Mouse (Mus musculus) kidney, embryonic 15.5 days (tissue): ENCODE results near the gene Spata1. TPM values are rescaled to one million over a fixed set of nuclear protein-coding genes. Genes with fewer than 3 reads are reported as not detected.

Experiments
- ATAC-seq: fragments of 200-750 bp; cut with Nextera tagmentation; replicated peaks from 2 replicates; pipeline ENCODE4 v1.8.0; 2017; ENCODE audit warnings: moderate TSS enrichment; ENCODE audit not compliant: low FRiP score
- H3K27ac ChIP-seq: fragments of 300-500 bp; sonication (generic); 2 replicates; pipeline ENCODE4 v1.5.1; 2015; ENCODE audit warnings: mild to moderate bottlenecking, inconsistent platforms
- H3K27me3 ChIP-seq: fragments of 300-500 bp; sonication (generic); 2 replicates; pipeline ENCODE4 v1.6.1; 2015; ENCODE audit warnings: inconsistent platforms
- H3K36me3 ChIP-seq: fragments of 300-500 bp; sonication (generic); 2 replicates; pipeline ENCODE4 v1.6.1; 2015; ENCODE audit warnings: inconsistent platforms
- H3K4me1 ChIP-seq: fragments of 300-500 bp; sonication (generic); 2 replicates; pipeline ENCODE4 v1.6.1; 2015; ENCODE audit warnings: inconsistent platforms
- H3K4me2 ChIP-seq: fragments of 300-500 bp; sonication (generic); 2 replicates; pipeline ENCODE4 v1.6.1; 2015; ENCODE audit warnings: moderate library complexity, mild to moderate bottlenecking, inconsistent platforms
- H3K4me3 ChIP-seq: fragments of 300-500 bp; sonication (generic); replicated peaks from 2 replicates; pipeline ENCODE4 v1.5.1; 2015; ENCODE audit warnings: mild to moderate bottlenecking, inconsistent platforms
- H3K9ac ChIP-seq: fragments of 300-500 bp; sonication (generic); 2 replicates; pipeline ENCODE4 v1.6.1; 2015; ENCODE audit warnings: mild to moderate bottlenecking, inconsistent platforms
- H3K9me3 ChIP-seq: fragments of 300-500 bp; sonication (generic); replicated peaks from 2 replicates; pipeline ENCODE4 v1.6.1; 2016; ENCODE audit warnings: inconsistent platforms
- WGBS: fragments of 180-500 bp; shearing (Covaris S2); methylation state at CpG from one replicate; pipeline ENCODE4 v1.1.7; 2015; ENCODE audit warnings: mixed read lengths; 5-methylcytosine and 5-hydroxymethylcytosine counted together
- polyA plus RNA-seq: library from polyadenylated mRNA; unstranded; fragments of >200 nt; fragmentation: Nextera tagmentation; extraction: Ambion mirVana; gene quantifications from 2 replicates; pipeline ENCODE4 v1.2.1, GENCODE M21; 2015

Spata1 gene
- polyA plus RNA-seq, 1 experiment from 2014 or later = 6.5 TPM

- WGBS = 86% methylated on average over 12 of the region's 12 CpGs
- H3K9me3 ChIP-seq = no peaks in the 10 kb centered on the region
- no peak; the same call in 1 of the 2 replicates for ATAC-seq
These were observed 85.0 kb downstream of the Spata1 start for GRCm38 (mm10) chr3:146414555-146414954.

GRCm38 (mm10) chr3:146413992-146414391 is 85.6 kb downstream of the Spata1 start:
- no peak overlapping the region for H3K4me2 ChIP-seq
- H3K36me3 ChIP-seq = peaks cover 12% of the 10 kb centered on the region
- no peaks in the 10 kb centered on the region for H3K9me3 ChIP-seq
- no peak overlapping the region for H3K4me3 ChIP-seq
- WGBS = 85% methylated on average over 4 of the region's 4 CpGs
- no peak for ATAC-seq
- no peak overlapping the region for H3K27ac ChIP-seq
- H3K27me3 ChIP-seq = no peaks in the 10 kb centered on the region
- H3K4me1 ChIP-seq = peaks cover 3% of the 10 kb centered on the region; the same call in 1 of the 2 replicates
- H3K9ac ChIP-seq = no peak overlapping the region

More at GRCm38 (mm10) chr3:146414555-146414954, 85.0 kb downstream of the Spata1 start:
- no peak overlapping the region for H3K4me3 ChIP-seq
- no peak overlapping the region for H3K4me2 ChIP-seq
- peaks cover 3% of the 10 kb centered on the region; the same call in 1 of the 2 replicates for H3K4me1 ChIP-seq
- no peak overlapping the region for H3K9ac ChIP-seq
- no peaks in the 10 kb centered on the region for H3K27me3 ChIP-seq
- H3K27ac ChIP-seq = no peak overlapping the region
- peaks cover 18% of the 10 kb centered on the region for H3K36me3 ChIP-seq

GRCm38 (mm10) chr3:146413016-146413415 is 86.5 kb downstream of the Spata1 start:
- Histone ChIP-seq H3K4me3 (no peak overlapping the region), H3K36me3 (peaks cover 5% of the 10 kb centered on the region; the same call in 1 of the 2 replicates), H3K27me3 (no peaks in the 10 kb centered on the region), H3K9me3 (no peaks in the 10 kb centered on the region), H3K4me2 (no peak overlapping the region), H3K4me1 (peaks cover 3% of the 10 kb centered on the region; the same call in 1 of the 2 replicates), H3K9ac (no peak overlapping the region), H3K27ac (no peak overlapping the region)
- WGBS = 92% methylated on average over 13 of the region's 13 CpGs
- no peak for ATAC-seq

GRCm38 (mm10) chr3:146412480-146412879 is 87.1 kb downstream of the Spata1 start:
- no peak overlapping the region for H3K27ac ChIP-seq
- no peaks in the 10 kb centered on the region for H3K27me3 ChIP-seq
- ATAC-seq = no peak
- H3K9ac ChIP-seq = no peak overlapping the region
- peaks cover 5% of the 10 kb centered on the region; the same call in 1 of the 2 replicates for H3K4me1 ChIP-seq
- 88% methylated on average over 7 of the region's 7 CpGs for WGBS
- H3K4me3 ChIP-seq = no peak overlapping the region
- H3K4me2 ChIP-seq = no peak overlapping the region
- no peaks in the 10 kb centered on the region for H3K9me3 ChIP-seq
- H3K36me3 ChIP-seq = peaks cover under 1% of the 10 kb centered on the region; the same call in 1 of the 2 replicates

GRCm38 (mm10) chr3:146412008-146412407 is 87.5 kb downstream of the Spata1 start:
- Histone ChIP-seq H3K27ac (no peak overlapping the region), H3K9me3 (no peaks in the 10 kb centered on the region), H3K4me1 (peaks cover 10% of the 10 kb centered on the region), H3K27me3 (no peaks in the 10 kb centered on the region), H3K9ac (no peak overlapping the region), H3K36me3 (no peaks in the 10 kb centered on the region), H3K4me3 (no peak overlapping the region), H3K4me2 (no peak overlapping the region)
- 76% methylated on average over 2 of the region's 2 CpGs for WGBS
- ATAC-seq = no peak

GRCm38 (mm10) chr3:146410114-146410513 is 89.4 kb downstream of the Spata1 start:
- H3K27ac ChIP-seq = no peak overlapping the region
- peaks cover 26% of the 10 kb centered on the region for H3K4me1 ChIP-seq
- no peaks in the 10 kb centered on the region for H3K27me3 ChIP-seq
- no peak overlapping the region for H3K4me2 ChIP-seq
- ATAC-seq = no peak
- no peaks in the 10 kb centered on the region for H3K9me3 ChIP-seq
- H3K9ac ChIP-seq = no peak overlapping the region
- 86% methylated on average over 7 of the region's 7 CpGs for WGBS
- H3K4me3 ChIP-seq = no peak overlapping the region
- H3K36me3 ChIP-seq = no peaks in the 10 kb centered on the region

Other genes starting within 250 kb of the Spata1 start
- 23.7 and 24.2 TPM in 2 replicates for gene Ssx2ip, start 95.1 kb downstream of the Spata1 start, polyA plus RNA-seq
- gene Ctbs, start 50.0 kb downstream of the Spata1 start, polyA plus RNA-seq = 12.2 and 12.9 TPM in 2 replicates
- 951 and 1,101 TPM in 2 replicates for gene Gng5, start 54 bp upstream of the Spata1 start, polyA plus RNA-seq
- 60.3 and 64.3 TPM in 2 replicates for gene Rpf1, start 21.7 kb upstream of the Spata1 start, polyA plus RNA-seq
- gene Uox, start 70.7 kb upstream of the Spata1 start, polyA plus RNA-seq = 0.88 TPM in 1 of 2 replicates, not detected in the other
- gene Dnase2b, start 115.8 kb upstream of the Spata1 start, polyA plus RNA-seq = 0.08 TPM in 1 of 2 replicates, not detected in the other
- not detected in 2 replicates for gene 4930503B20Rik, start 151.6 kb upstream of the Spata1 start, polyA plus RNA-seq
- 0.86 and 0.96 TPM in 2 replicates for gene Samd13, start 185.8 kb upstream of the Spata1 start, polyA plus RNA-seq